ENCODE assay signal across 26 mouse cellular contexts in the genomic region with DNA sequence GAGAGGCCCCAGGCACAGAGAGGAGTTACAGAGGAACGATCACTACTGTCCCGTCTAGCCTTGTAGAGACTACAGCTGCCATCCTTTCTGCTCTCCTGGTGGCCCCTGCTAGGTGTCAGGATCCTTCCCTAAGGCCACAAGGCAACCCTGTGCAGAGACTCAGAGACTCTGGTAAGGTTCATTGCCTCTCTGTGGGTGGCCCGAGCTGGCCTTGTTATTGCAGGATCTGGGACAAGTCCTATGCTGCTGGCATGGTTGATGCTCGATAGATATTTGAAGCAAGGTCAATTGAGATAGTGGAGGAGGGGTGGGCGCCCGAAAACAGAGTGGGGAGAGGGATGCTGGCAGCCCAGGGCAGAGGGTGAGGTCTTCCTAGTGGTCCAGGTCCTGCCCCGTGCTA. TPM values are rescaled to one million over a fixed set of nuclear protein-coding genes. Genes with fewer than 3 reads are reported as not detected.
DNase-seq lines count a peak whose midpoint lies in the region; ATAC-seq lines count a peak whose summit lies in the region.
"Had no signal": no experiment of that assay in that cellular context is flagged by ENCODE, and none has a peak within 500 bp of the region (broad histone marks: within the 10 kb centered on the region; RNA-seq: fewer than 3 reads in every experiment).

No protein-coding gene starts in this region.

- H3K4me2 ChIP-seq in embryonic facial prominence, embryonic 11.5 days (ENCODE audit: low read depth, low read length), result no peak overlapping the region
- H3K4me2 ChIP-seq in kidney, embryonic 16.5 days (replicated peaks; ENCODE audit: low read depth, low read length), result no peak overlapping the region
- H3K4me2 ChIP-seq: embryonic facial prominence, embryonic 12.5 days; forebrain, embryonic 13.5 days; heart, embryonic 15.5 days; limb, embryonic 12.5 days had no signal

- no peak overlapping the region for H3K4me3 ChIP-seq in embryonic facial prominence, embryonic 11.5 days (ENCODE audit: low read depth, low read length)
- H3K4me3 ChIP-seq in embryonic facial prominence, embryonic 10.5 days, result no peak overlapping the region
- H3K4me3 ChIP-seq in kidney, embryonic 16.5 days (ENCODE audit: low read length), result no peak overlapping the region
- no peak overlapping the region for H3K4me3 ChIP-seq in heart, embryonic 10.5 days
- H3K4me3 ChIP-seq: embryonic facial prominence, embryonic 12.5 days; erythroblast, embryonic 14.5 days; forebrain, embryonic 13.5 days; heart, adult 2 months; heart, embryonic 15.5 days; limb, embryonic 12.5 days; myocyte had no signal

- H3K9ac ChIP-seq in embryonic facial prominence, embryonic 11.5 days (replicated peaks; ENCODE audit: low read length), result no peak overlapping the region
- H3K9ac ChIP-seq in kidney, embryonic 16.5 days (replicated peaks; ENCODE audit: low read length), result 0 out of 2 replicates have a peak overlapping the region, but pooled peaks have one; percentile 13
- H3K9ac ChIP-seq: embryonic facial prominence, embryonic 12.5 days; forebrain, embryonic 13.5 days; heart, embryonic 15.5 days; limb, embryonic 12.5 days had no signal

- peaks cover 3% of the 10 kb centered on the region; the same call in 1 of the 2 replicates for H3K4me1 ChIP-seq in embryonic facial prominence, embryonic 11.5 days (ENCODE audit: control insufficient read depth, insufficient read depth, low read length)
- H3K4me1 ChIP-seq in embryonic facial prominence, embryonic 10.5 days, result peaks cover 78% of the 10 kb centered on the region
- H3K4me1 ChIP-seq in kidney, embryonic 16.5 days (ENCODE audit: insufficient read depth, low read length), result peaks cover 78% of the 10 kb centered on the region
- peaks cover 63% of the 10 kb centered on the region for H3K4me1 ChIP-seq in heart, embryonic 10.5 days

- H3K27me3 ChIP-seq in embryonic facial prominence, embryonic 11.5 days (ENCODE audit: control insufficient read depth, insufficient read depth, low read length), result no peaks in the 10 kb centered on the region
- no peaks in the 10 kb centered on the region for H3K27me3 ChIP-seq in embryonic facial prominence, embryonic 10.5 days (replicated peaks; ENCODE audit: low read depth, poor library complexity, severe bottlenecking)
- no peaks in the 10 kb centered on the region for H3K27me3 ChIP-seq in kidney, embryonic 16.5 days (ENCODE audit: insufficient read depth, low read length)
- no peaks in the 10 kb centered on the region for H3K27me3 ChIP-seq in heart, embryonic 10.5 days (ENCODE audit: insufficient read depth, poor library complexity, severe bottlenecking)
- H3K27me3 ChIP-seq: CH12.LX; embryonic facial prominence, embryonic 12.5 days; forebrain, embryonic 13.5 days; heart, embryonic 15.5 days; limb, embryonic 12.5 days had no signal

- no peaks in the 10 kb centered on the region for H3K9me3 ChIP-seq in embryonic facial prominence, embryonic 11.5 days (replicated peaks; ENCODE audit: control insufficient read depth, low read length)
- H3K9me3 ChIP-seq in embryonic facial prominence, embryonic 10.5 days, result no peaks in the 10 kb centered on the region
- H3K9me3 ChIP-seq in kidney, embryonic 16.5 days (ENCODE audit: low read length), result no peaks in the 10 kb centered on the region
- no peaks in the 10 kb centered on the region for H3K9me3 ChIP-seq in heart, embryonic 10.5 days
- H3K9me3 ChIP-seq: embryonic facial prominence, embryonic 12.5 days; forebrain, embryonic 13.5 days; heart, embryonic 15.5 days; limb, embryonic 12.5 days had no signal

- WGBS in embryonic facial prominence, embryonic 11.5 days, result 63% methylated on average over 7 of the region's 7 CpGs
- WGBS in embryonic facial prominence, embryonic 10.5 days, result 72% methylated on average over 7 of the region's 7 CpGs
- WGBS in kidney, embryonic 16.5 days, result 40% methylated on average over 7 of the region's 7 CpGs
- WGBS in heart, embryonic 10.5 days, result 78% methylated on average over 7 of the region's 7 CpGs

- no peaks in the 10 kb centered on the region for H3K36me3 ChIP-seq in embryonic facial prominence, embryonic 11.5 days (replicated peaks; ENCODE audit: control insufficient read depth, insufficient read depth, low read depth, low read length)
- no peaks in the 10 kb centered on the region for H3K36me3 ChIP-seq in embryonic facial prominence, embryonic 10.5 days (replicated peaks)
- no peaks in the 10 kb centered on the region for H3K36me3 ChIP-seq in kidney, embryonic 16.5 days (ENCODE audit: insufficient read depth, low read length)
- H3K36me3 ChIP-seq in heart, embryonic 10.5 days, result no peaks in the 10 kb centered on the region
- H3K36me3 ChIP-seq: embryonic facial prominence, embryonic 12.5 days; heart, embryonic 15.5 days; limb, embryonic 12.5 days had no signal

- no peak for DNase-seq in embryonic facial prominence, embryonic 11.5 days (ENCODE audit: low spot score)
- no peak for DNase-seq in embryonic facial prominence, embryonic 10.5 days (ENCODE audit: low spot score)
- DNase-seq in adrenal gland, adult 8-10 months, result peak; percentile 52
- DNase-seq in adrenal gland, postnatal 36 days, result peak; percentile 41 to 43
- DNase-seq in heart, embryonic 10.5 days (ENCODE audit: low spot score), result no peak
- DNase-seq in spleen, adult 12 weeks (ENCODE audit: low spot score), result no peak
- DNase-seq in thymus, adult 18-20 months, result no peak
- DNase-seq: cerebellum, adult 2 months; gastrocnemius, postnatal 25 days; heart, adult 2 months; heart, postnatal 4 days; layer of hippocampus, adult 9-11 months; midbrain, embryonic 14.5 days; right cerebral cortex, postnatal 4 days; thymus, postnatal 36 days had no signal

- H3K27ac ChIP-seq in embryonic facial prominence, embryonic 11.5 days (replicated peaks; ENCODE audit: low read depth, low read length), result no peak overlapping the region
- no peak overlapping the region; the same call in 1 of the 2 replicates for H3K27ac ChIP-seq in embryonic facial prominence, embryonic 10.5 days (replicated peaks)
- 0 out of 2 replicates have a peak overlapping the region, but pooled peaks have one; percentile 12 for H3K27ac ChIP-seq in kidney, embryonic 16.5 days (ENCODE audit: low read length)
- no peak overlapping the region for H3K27ac ChIP-seq in heart, embryonic 10.5 days
- H3K27ac ChIP-seq: embryonic facial prominence, embryonic 12.5 days; forebrain, embryonic 13.5 days; heart, adult 2 months; heart, embryonic 15.5 days; kidney, postnatal 0 days; limb, embryonic 12.5 days had no signal

- ATAC-seq in embryonic facial prominence, embryonic 11.5 days (replicated peaks; ENCODE audit: insufficient number of reproducible peaks, low FRiP score, low TSS enrichment, low read depth), result peak; percentile 31; the same call in 1 of the 2 replicates
- ATAC-seq in kidney, embryonic 16.5 days (ENCODE audit: low FRiP score, low TSS enrichment), result no peak
- ATAC-seq: forebrain, embryonic 13.5 days; lung, postnatal 0 days had no signal

RNA-seq across cellular contexts. Expression of gene Kazn, which starts 23.4 kb away (rescaled TPM):
- polyA plus RNA-seq in embryonic facial prominence, embryonic 11.5 days (2014; fragmentation: Nextera tagmentation; extraction: Ambion mirVana), result 11.1 and 13.2 TPM in 2 replicates
- polyA plus RNA-seq in embryonic facial prominence, embryonic 10.5 days (2016; fragmentation: Nextera tagmentation; extraction: Ambion mirVana), result 13.3 and 13.8 TPM in 2 replicates
- total RNA-seq in adrenal gland, adult 8-10 months (2022), result 10 to 100 TPM; 27.4 to 46.1 (median 31.9) TPM
- total RNA-seq in adrenal gland, postnatal 36 days (2021), result 10 to 100 TPM; 21.7 to 25.1 TPM
- polyA plus RNA-seq in kidney, embryonic 16.5 days (2015; fragmentation: Nextera tagmentation; extraction: Ambion mirVana), result 15.5 and 16.2 TPM in 2 replicates
- 11.2 and 12.2 TPM in 2 replicates for polyA plus RNA-seq in heart, embryonic 10.5 days (2016; fragmentation: Nextera tagmentation; extraction: Ambion mirVana)
- total RNA-seq: MEL had no signal
- polyA plus RNA-seq: myocyte had no signal

Comparison
In these comparisons a context has a peak if more than half of its experiments do, and no peak if none do; other contexts are left out.
1. DNase-seq: peak in adrenal gland, adult 8-10 months (single experiment) and adrenal gland, postnatal 36 days (2 of 2); none in embryonic facial prominence, embryonic 11.5 days (single experiment), embryonic facial prominence, embryonic 10.5 days (single experiment), heart, embryonic 10.5 days (single experiment), spleen, adult 12 weeks (single experiment) and thymus, adult 18-20 months (0 of 2).